Mouse (Mus musculus): ENCODE measurements around the gene Ctse. TPM values are rescaled to one million over a fixed set of nuclear protein-coding genes. Genes with fewer than 3 reads are reported as not detected.

The Ctse gene
- polyA plus RNA-seq (2016; fragmentation: Nextera tagmentation; extraction: Ambion mirVana): 0.14 and 0.19 TPM in 2 replicates

GRCm38 (mm10) chr1:131637791-131638540 lies at the start of gene Ctse:
Gene Ctse (plus strand): TSS chr1:131638306.
- H3K27me3 ChIP-seq: no peaks in the 10 kb centered on the region
- H3K4me3 ChIP-seq: no peak within 1 kb of the TSS
- no peaks in the 10 kb centered on the region for H3K9me3 ChIP-seq
- H3K9ac ChIP-seq: no peak within 1 kb of the TSS
- no peaks in the 10 kb centered on the region for H3K36me3 ChIP-seq
- no peak for ATAC-seq (ENCODE audit: insufficient number of reproducible peaks, insufficient read depth, low FRiP score, low TSS enrichment)
- H3K4me1 ChIP-seq: no peaks in the 10 kb centered on the region
- H3K4me2 ChIP-seq (replicated peaks): no peak within 1 kb of the TSS
- 80% methylated on average over 9 of the region's 9 CpGs for WGBS
- no peak within 1 kb of the TSS for H3K27ac ChIP-seq

DNA sequence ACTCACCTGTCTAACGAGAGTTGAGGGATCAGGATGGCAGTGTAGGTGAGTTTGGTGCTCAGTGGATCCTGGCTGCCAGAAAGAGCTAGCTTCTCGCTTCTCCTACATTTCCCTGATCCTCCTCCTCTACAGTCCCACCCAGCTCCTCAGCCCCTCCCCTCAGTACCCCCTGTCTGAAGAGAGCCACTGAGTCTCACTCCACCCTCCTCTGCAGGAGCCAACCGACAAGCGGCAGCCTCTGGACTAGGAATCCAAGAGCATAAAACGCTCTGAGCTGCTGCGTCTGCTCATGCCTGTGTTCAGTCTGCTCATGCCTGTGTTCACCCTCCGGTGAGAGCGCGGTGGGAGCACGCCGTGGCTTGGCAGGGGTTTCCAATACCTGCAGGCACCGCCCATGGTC lies 39.2 kb upstream of the Ctse start, which contains the start of gene Avpr1b:
TSS of gene Avpr1b (plus strand) at position 335 of the 400 bp plus-strand sequence.
- Histone ChIP-seq H3K27me3 (peaks cover 16% of the 10 kb centered on the region), H3K27ac (no peak within 1 kb of the TSS), H3K4me3 (no peak within 1 kb of the TSS), H3K4me2 (replicated peaks) (no peak within 1 kb of the TSS), H3K9ac (no peak within 1 kb of the TSS), H3K36me3 (no peaks in the 10 kb centered on the region), H3K9me3 (no peaks in the 10 kb centered on the region), H3K4me1 (no peaks in the 10 kb centered on the region)
- 49% methylated on average over 12 of the region's 12 CpGs for WGBS
- no peak for ATAC-seq (ENCODE audit: insufficient number of reproducible peaks, insufficient read depth, low FRiP score, low TSS enrichment)

GRCm38 (mm10) chr1:131600314-131600713 lies 37.8 kb upstream of the Ctse start:
- H3K9ac ChIP-seq: no peak overlapping the region
- no peaks in the 10 kb centered on the region for H3K9me3 ChIP-seq
- no peak overlapping the region for H3K4me3 ChIP-seq
- H3K4me2 ChIP-seq (replicated peaks): no peak overlapping the region
- WGBS: 37% methylated on average over 11 of the region's 11 CpGs
- H3K27ac ChIP-seq: no peak overlapping the region
- ATAC-seq (ENCODE audit: insufficient number of reproducible peaks, insufficient read depth, low FRiP score, low TSS enrichment): no peak
- peaks cover 16% of the 10 kb centered on the region for H3K27me3 ChIP-seq
- no peaks in the 10 kb centered on the region for H3K36me3 ChIP-seq
- H3K4me1 ChIP-seq: no peaks in the 10 kb centered on the region

- Histone ChIP-seq H3K27me3 (no peaks in the 10 kb centered on the region), H3K9me3 (no peaks in the 10 kb centered on the region), H3K4me1 (no peaks in the 10 kb centered on the region), H3K4me2 (replicated peaks) (no peak overlapping the region), H3K36me3 (no peaks in the 10 kb centered on the region), H3K9ac (no peak overlapping the region), H3K27ac (no peak overlapping the region), H3K4me3 (no peak overlapping the region)
- 69% methylated on average over 2 of the region's 2 CpGs for WGBS
- ATAC-seq (ENCODE audit: insufficient number of reproducible peaks, insufficient read depth, low FRiP score, low TSS enrichment): no peak
These were observed 31.4 kb upstream of the Ctse start for GRCm38 (mm10) chr1:131606719-131607118.

DNA sequence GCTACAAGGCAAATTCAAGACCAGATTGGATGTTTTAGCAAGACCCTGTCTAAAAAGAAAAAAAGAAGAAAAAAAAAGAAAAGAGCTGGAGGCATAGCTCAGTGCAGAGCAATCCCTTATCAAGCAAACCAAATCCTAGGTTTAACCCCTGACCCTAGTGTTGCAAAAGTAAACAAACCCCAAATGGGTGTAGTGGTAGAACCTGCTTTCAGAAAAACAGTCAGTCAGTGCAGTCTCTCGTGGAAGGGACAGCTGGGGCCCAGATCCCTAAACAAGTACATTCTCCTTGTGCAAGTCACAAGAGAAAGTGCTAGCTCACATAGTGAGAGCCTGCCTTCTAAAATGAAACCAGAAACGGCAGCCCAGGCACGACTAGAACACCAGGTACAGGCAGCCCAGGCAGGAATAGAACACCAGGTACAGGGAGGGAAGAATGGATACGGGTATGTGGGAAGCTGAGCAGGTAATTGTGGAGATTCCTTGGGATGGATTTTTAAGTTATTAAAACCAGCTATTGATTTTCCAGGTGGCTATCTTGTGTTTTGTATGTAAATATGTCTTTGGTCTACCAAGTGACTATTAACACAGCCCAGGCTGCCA lies 25.4 kb upstream of the Ctse start:
- no peaks in the 10 kb centered on the region for H3K4me1 ChIP-seq
- no peaks in the 10 kb centered on the region for H3K9me3 ChIP-seq
- H3K36me3 ChIP-seq: no peaks in the 10 kb centered on the region
- H3K4me2 ChIP-seq (replicated peaks): no peak overlapping the region
- H3K9ac ChIP-seq: no peak overlapping the region
- no peak for ATAC-seq (ENCODE audit: insufficient number of reproducible peaks, insufficient read depth, low FRiP score, low TSS enrichment)
- WGBS: 35% methylated on average over 4 of the region's 4 CpGs
- no peak overlapping the region for H3K4me3 ChIP-seq
- no peak overlapping the region for H3K27ac ChIP-seq
- no peaks in the 10 kb centered on the region for H3K27me3 ChIP-seq

DNA sequence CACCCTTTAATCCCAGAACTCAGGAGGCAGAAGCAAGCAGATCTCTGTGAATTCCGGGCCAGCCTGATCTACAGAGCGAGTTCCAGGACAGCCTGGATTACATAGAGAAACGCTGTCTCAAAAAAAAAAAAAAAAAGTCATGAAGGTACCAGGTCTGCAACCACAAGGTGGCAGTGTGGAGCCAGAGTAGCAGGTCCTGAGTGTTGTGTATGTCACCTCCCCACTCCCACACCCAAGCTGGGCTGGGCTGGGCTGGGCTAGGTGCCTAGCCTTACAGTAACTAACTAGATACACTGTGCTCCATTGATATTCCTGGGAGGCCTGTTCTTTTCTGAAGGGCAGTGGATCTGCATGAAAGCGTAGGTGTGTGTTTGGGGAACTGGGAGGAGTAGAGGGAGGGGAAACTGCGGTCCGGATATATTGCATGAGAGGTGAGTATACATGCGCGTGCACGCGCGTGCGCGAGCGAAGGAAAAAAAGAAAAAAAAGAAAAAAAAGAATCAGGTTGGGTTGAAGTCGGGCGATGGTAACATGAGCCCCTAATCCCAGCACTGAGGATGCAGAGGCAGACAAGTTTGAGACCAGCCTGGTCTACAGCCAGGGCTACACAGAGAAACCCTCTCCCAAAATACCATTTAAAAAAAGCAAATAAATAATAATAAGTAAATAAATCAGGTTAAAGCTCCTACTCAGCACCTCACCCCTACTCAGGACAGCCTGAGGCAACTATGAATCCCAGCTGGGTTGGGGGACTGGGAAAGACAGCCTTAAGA lies 24.6 kb upstream of the Ctse start:
- peak; percentile 26; the same call in 1 of the 2 replicates for ATAC-seq (ENCODE audit: insufficient number of reproducible peaks, insufficient read depth, low FRiP score, low TSS enrichment)
- no peaks in the 10 kb centered on the region for H3K9me3 ChIP-seq
- H3K4me3 ChIP-seq: no peak overlapping the region
- H3K27me3 ChIP-seq: no peaks in the 10 kb centered on the region
- H3K4me2 ChIP-seq (replicated peaks): no peak overlapping the region
- H3K9ac ChIP-seq: no peak overlapping the region
- H3K36me3 ChIP-seq: no peaks in the 10 kb centered on the region
- no peak overlapping the region for H3K27ac ChIP-seq
- H3K4me1 ChIP-seq: no peaks in the 10 kb centered on the region
- 73% methylated on average over 16 of the region's 16 CpGs for WGBS

DNA sequence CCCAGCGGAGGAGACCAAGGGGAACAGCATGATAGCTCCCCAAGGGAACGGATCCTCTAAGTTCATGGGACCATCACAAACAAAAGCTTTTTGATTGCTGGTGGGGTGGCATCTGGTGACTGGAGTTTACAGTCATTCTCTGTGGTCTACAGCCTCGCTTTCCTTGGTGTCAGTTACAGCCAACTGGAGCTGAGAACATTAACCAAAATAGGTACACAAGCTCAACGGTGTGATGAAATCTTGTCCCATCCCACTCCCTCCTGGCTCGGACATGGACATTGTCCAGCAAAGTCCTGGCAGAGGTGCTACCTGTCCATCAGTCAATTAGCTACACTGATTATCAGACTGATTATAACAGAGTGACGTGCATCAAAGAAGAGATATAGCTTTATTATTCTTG lies 23.5 kb upstream of the Ctse start:
- Histone ChIP-seq H3K36me3 (no peaks in the 10 kb centered on the region), H3K9me3 (no peaks in the 10 kb centered on the region), H3K4me2 (replicated peaks) (no peak overlapping the region), H3K4me3 (no peak overlapping the region), H3K9ac (no peak overlapping the region), H3K27me3 (no peaks in the 10 kb centered on the region), H3K27ac (no peak overlapping the region), H3K4me1 (no peaks in the 10 kb centered on the region)
- ATAC-seq (ENCODE audit: insufficient number of reproducible peaks, insufficient read depth, low FRiP score, low TSS enrichment): no peak
- WGBS: 81% methylated on average over 6 of the region's 6 CpGs

DNA sequence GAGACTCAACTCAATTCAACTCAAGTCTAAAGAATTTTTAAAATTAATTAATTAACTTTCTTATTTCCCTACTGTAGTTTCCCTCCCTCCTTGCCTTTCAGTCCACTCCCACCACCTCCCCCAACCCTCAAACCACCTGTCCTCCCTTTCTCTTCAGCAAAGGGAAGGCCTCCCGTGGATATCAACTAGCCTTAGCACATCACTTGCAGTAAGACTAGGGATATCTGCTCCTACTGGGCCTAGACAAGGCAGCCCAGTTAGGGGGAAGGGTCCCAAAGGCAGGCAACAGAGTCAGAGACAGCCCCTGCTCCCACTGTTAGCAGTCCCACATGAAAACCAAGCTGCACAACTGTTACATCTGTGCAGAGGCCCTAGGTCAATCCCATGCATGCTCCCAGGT lies 22.0 kb upstream of the Ctse start:
- Histone ChIP-seq H3K27me3 (no peaks in the 10 kb centered on the region), H3K4me1 (no peaks in the 10 kb centered on the region), H3K9ac (no peak overlapping the region), H3K4me2 (replicated peaks) (no peak overlapping the region), H3K36me3 (no peaks in the 10 kb centered on the region), H3K27ac (no peak overlapping the region), H3K9me3 (no peaks in the 10 kb centered on the region), H3K4me3 (no peak overlapping the region)
- no peak for ATAC-seq (ENCODE audit: insufficient number of reproducible peaks, insufficient read depth, low FRiP score, low TSS enrichment)
- WGBS: 76% methylated on average over 1 of the region's 1 CpGs

GRCm38 (mm10) chr1:131616546-131617220 lies 21.4 kb upstream of the Ctse start:
- Histone ChIP-seq H3K27ac (no peak overlapping the region), H3K4me3 (no peak overlapping the region), H3K9me3 (no peaks in the 10 kb centered on the region), H3K9ac (no peak overlapping the region), H3K27me3 (no peaks in the 10 kb centered on the region), H3K4me2 (replicated peaks) (no peak overlapping the region), H3K4me1 (no peaks in the 10 kb centered on the region), H3K36me3 (no peaks in the 10 kb centered on the region)
- 74% methylated on average over 5 of the region's 5 CpGs for WGBS
- no peak for ATAC-seq (ENCODE audit: insufficient number of reproducible peaks, insufficient read depth, low FRiP score, low TSS enrichment)

DNA sequence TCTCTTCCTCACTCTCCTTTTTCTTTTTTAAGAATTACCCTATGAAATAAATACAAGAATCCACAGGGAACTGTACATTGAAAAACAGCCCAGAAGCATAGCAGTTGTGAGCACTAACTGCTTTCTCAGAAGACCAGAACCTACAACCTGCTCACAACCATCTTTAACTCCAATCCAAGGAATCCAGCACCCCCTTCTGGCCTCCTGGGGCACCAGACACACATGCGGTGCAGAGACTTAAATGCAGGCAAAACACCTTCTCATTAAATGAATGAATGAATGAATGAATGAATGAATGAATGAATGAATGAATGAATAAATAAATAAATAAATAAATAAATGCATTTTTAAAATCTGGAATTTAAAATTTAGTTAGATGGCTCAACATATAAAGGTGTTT lies 19.5 kb upstream of the Ctse start:
- ATAC-seq (ENCODE audit: insufficient number of reproducible peaks, insufficient read depth, low FRiP score, low TSS enrichment): no peak
- WGBS: 80% methylated on average over 1 of the region's 1 CpGs

DNA sequence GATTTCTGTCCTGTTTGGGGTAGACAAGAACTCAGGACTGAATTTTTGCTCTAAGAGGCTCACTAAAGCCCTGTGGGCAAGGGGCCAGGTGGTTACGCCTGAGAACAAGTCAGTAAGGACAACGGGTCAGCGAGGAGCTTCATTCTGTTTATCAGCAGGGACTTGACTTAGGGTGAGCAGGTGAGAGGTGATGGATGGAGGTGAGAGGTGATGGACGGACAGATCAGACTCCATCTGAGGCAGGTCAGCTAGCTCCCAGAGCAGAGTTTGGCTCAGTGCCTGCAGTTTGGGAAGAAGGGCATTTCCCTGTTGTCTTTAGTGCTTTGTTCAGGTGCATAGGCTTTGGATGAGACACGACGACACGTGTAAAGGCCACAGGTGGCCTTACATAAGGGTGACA lies 18.8 kb upstream of the Ctse start:
- Histone ChIP-seq H3K4me1 (no peaks in the 10 kb centered on the region), H3K4me3 (no peak overlapping the region), H3K27ac (no peak overlapping the region), H3K9ac (no peak overlapping the region), H3K27me3 (no peaks in the 10 kb centered on the region), H3K4me2 (replicated peaks) (no peak overlapping the region), H3K36me3 (no peaks in the 10 kb centered on the region), H3K9me3 (no peaks in the 10 kb centered on the region)
- ATAC-seq (ENCODE audit: insufficient number of reproducible peaks, insufficient read depth, low FRiP score, low TSS enrichment): no peak
- WGBS: 91% methylated on average over 7 of the region's 7 CpGs

More for the DNA sequence above, 19.5 kb upstream of the Ctse start:
- Histone ChIP-seq H3K4me1 (no peaks in the 10 kb centered on the region), H3K9ac (no peak overlapping the region), H3K36me3 (no peaks in the 10 kb centered on the region), H3K4me2 (replicated peaks) (no peak overlapping the region), H3K9me3 (no peaks in the 10 kb centered on the region), H3K27me3 (no peaks in the 10 kb centered on the region), H3K4me3 (no peak overlapping the region), H3K27ac (no peak overlapping the region)

Data from embryonic facial prominence, embryonic 12.5 days (tissue).